Mouse (Mus musculus): ENCODE measurements around the gene Tead2.

DNA sequence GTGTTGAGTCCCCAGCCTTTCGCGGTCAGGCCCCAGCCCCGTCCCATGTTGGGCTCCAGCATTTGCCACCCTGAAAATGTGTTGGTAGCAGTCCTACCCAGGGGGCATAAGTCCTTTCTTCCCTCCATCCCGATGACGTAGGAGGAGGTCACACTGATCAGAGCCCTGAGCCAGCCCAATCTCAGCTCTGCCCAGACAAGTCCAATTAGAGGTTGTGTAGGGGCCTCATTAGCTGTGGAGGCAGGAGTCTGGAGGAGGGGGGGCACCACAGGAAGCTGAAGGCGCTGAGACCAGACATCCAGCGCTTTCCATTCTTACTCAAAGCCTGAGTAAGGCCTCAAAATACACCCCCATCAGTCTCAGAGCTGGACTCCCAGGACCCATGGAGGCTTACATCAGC, 29.6 kb upstream of the Tead2 start:
- TF ChIP-seq CTCF (IDR thresholded peaks at IDR 0.05; ENCODE audit: low read depth, low read length) (no peak), POLR2A (IDR thresholded peaks at IDR 0.05; ENCODE audit: borderline replicate concordance, low read depth, low read length) (no peak)
